Mouse (Mus musculus) adrenal gland, adult (tissue): Measurements from ENCODE around the gene Prmt1.
"Not testable (repeated sequence)": the region's sequence is repeated elsewhere in the genome, so short reads cannot be mapped to it uniquely, and the experiment has no call there.

Experiments used
- DNase-seq, 2 experiments: peaks; one replicate each; pipeline ENCODE4 v3.0.0; 2022 to 2023; ENCODE audit warnings: low spot score in 1 of 2; ENCODE audit not compliant: inconsistent age in 2 of 2

Gene Prmt1

DNA sequence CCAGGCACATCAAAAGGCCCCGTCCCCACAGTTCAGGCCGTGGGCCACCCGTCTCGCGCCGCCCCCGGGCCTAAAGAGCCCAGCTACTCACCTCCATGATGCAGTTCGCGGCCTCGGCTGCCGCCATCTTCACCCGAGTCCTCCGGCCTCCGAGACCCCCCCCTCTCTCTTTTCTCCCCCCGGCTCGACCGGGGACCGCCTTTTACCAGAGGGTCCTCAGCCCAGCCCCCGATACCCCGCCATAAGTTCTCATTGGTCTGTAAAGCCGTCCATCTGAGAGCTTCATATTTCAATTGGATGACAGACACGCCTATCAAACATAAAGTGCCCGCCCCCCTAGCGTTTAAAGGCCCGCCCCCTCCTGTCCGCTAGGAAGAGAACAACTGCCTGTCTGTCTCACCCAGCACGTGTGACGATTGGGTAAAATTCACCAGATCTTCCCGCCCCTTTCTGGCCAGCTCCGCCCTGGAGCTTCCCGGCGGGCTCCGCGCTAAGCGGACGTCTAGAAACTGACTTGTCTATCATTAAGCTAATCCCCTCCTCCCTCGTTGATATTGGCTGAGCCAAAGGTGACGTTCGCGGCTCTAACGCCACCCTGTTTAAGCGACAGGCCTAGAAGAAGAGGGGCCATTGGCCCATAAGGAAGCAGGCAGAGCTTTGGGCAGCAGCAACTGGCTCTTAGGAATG is at the start of gene Prmt1:
Gene Prmt1 (minus strand): TSS at position 377 of the 687 bp plus-strand sequence.
- peak; percentile 99 to 100 for DNase-seq

GRCm38 (mm10) chr7:45035631-45036030 is 49.3 kb upstream of the Prmt1 start:
- no peak for DNase-seq

DNA sequence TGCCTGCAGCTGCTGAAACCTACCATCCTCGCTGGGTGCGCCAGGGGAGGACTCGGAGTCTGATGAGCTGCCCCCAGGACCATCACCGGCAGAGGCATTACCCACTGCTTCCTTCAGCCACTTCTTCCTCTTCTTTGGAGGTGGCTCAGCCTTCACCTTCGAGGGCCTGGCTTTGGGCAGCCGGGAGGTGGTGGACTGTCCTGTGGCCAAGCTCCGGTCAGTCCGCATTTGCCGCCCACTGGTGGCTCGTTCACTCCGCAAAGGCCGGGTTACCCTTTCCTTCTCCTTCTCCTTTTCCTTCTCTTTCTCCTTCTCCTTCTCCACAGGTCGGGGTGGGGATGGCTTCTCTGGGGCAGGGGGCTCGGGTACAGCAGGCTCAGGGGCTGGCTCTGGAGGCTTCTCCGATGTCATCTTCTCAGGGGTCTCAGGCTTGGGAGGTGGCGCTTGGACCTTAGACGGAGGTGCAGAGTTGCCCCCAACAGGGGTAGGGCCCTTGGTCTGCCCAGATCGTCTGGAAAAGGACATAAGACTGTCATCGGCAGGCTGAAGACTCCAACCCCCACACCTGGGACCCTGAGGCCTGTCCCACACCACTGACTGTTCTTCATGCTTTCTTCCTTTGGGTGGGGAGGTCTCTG is 47.5 kb upstream of the Prmt1 start:
- no peak for DNase-seq

DNA sequence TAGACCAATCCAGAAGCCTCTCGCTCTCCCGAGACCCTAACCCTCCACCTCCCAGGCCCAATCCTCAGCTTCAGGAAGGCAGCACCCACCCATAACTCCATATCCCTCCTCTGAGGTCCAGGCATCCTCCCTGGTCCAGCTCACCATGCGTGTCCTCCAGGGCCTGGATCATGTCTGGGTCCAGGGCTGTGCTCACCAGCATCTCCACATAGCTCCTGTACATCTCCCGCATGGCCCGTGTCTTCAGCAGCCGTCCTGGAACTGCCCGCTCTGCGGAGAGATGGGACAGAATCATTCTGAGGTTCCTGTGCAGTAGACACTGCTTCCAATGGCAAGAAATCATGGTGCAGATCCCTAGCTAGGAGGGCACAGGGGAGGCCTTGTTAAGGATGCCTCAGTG is 44.5 kb upstream of the Prmt1 start:
- no peak for DNase-seq

DNA sequence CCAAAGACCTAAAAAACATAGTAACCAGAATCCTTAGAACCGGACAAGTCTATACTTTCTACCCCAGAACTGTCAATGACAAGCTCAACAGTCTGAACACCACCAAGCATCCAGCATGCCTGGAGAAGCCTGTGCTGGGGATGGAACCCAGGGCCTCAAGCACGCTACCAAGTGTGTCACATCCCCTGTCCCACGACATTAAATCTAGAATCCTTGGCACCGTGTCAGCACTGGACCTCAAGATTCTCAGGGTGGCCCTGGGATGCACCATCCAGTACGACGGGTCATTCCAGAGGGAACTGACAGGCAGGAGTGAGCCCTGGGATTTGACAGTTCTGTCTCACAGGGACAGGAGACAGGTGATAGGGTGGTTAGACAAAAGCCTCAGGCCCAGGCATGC is 43.6 kb upstream of the Prmt1 start:
- DNase-seq, result no peak

GRCm38 (mm10) chr7:45028351-45028750 is 42.0 kb upstream of the Prmt1 start:
- no peak for DNase-seq

GRCm38 (mm10) chr7:45027761-45028160 is 41.4 kb upstream of the Prmt1 start:
- DNase-seq, result no peak

GRCm38 (mm10) chr7:45026256-45026655 is 39.9 kb upstream of the Prmt1 start:
- no peak for DNase-seq

DNA sequence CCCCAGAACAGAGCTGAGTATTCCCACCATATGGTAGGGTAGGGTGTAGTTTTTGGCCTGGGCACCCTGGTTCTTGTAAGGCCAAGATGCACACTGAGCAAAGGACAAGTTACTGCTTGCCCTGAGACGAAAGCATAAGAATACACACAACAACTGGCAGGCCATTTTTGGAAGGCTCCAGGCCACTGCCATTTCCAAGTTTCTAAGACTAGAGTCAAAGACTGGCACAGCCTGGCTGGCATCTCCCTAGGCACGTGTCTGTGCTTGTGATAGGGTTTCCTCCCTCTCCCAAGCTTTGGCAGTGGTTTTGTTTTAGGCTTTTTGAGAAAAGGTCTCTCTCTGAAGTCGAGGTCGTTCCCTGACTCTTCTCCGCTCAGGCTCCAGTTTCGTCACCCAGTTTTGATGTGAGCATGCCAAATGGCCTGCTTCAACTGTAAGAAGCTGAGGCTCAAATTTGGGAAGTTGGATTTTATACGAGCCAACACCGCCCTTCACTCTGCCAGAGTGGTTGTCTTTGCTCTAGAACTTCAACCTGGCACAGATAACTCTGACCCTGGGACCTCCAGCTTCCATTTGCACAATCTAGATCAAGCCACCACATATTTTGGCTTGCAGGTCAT is 39.3 kb upstream of the Prmt1 start:
- peak; percentile 76 to 91 for DNase-seq

DNA sequence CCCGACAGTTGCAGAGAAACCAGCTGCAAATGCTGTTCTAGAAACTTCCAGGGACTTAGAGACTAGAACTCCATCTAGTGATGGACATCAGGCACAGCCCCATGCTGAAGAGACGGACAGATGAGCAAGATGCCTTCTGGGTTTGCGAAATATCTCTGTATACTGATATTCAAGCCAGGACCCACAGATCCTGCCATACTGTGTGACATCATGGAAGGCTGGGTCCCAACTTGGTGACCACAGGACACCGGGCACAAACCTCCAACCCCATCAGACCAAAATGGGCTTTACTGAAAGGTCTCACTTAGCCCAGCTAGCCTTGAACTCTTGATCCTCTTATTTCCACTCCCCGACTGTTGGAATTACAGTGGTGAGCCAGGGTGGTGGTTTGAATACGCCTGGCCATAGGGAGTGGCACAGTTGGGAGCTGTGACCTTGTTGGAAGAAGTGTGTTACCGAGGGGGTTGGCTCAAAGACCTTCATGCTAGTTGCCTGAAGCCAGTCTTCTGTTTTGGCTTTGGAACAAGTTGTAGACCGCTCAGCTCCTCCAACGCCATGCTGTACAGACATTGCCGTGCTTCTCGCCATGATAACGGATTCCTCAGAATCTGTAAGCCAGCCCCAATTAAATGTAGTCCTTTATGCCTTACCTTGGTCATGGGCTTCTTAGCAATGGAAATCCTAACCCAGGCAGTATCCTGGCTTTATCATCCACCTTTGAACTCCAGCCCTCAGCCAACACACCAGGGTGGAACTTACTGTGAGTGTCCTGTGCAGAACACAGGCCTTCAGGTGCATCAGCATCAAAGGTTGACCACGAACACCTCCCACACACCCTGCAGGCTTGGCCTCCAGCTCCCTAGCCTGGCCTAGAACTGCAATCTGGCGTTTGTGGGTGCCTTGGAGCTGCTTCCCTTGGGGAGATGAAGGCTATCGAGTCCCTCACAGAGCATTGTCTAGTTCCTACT is 38.2 kb upstream of the Prmt1 start:
- DNase-seq, result peak in 1 of 2 experiments; percentile 74

DNA sequence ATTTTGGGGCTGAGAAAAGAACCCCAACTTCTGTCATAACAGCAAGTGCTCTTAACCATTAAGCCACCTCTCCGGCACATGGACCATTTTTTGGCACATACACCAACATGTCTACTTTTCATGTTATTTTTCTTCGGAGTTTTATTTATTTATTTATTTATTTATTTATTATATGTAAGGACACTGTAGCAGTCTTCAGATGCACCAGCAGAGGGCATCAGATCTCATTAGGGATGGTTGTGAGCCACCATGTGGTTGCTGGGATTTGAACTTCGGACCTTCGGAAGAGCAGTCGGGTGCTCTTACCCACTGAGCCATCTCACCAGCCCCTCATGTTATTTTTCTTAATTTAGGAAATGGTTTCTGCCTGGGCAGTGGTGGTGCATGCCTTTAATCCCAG is 37.3 kb upstream of the Prmt1 start:
- DNase-seq, result not testable (repeated sequence)

DNA sequence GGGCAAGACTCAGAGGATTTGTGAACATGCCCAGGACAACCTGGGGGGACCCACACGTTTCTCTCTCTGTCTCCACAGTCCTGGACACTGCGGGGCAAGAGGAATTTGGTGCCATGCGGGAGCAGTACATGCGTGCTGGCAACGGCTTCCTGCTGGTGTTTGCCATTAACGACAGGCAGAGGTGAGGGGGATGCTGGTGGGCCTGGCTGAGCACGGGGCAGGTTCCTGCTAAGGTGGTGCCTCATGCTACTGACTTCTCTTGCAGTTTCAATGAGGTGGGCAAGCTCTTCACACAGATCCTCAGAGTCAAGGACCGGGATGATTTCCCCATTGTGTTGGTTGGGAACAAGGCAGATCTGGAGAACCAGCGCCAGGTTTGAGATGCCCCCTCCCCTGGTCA is 33.9 kb upstream of the Prmt1 start:
- DNase-seq, result peak in 1 of 2 experiments; percentile 50

GRCm38 (mm10) chr7:45019031-45019571 is 32.7 kb upstream of the Prmt1 start:
- peak; percentile 81 to 90 for DNase-seq

- peak; percentile 96 to 98 for DNase-seq
Measured at GRCm38 (mm10) chr7:45017242-45018061, 31.1 kb upstream of the Prmt1 start, which contains the start of gene Rras. Gene Rras (plus strand): TSS chr7:45017961.

GRCm38 (mm10) chr7:45016761-45017160 is 30.4 kb upstream of the Prmt1 start:
- DNase-seq, result no peak

GRCm38 (mm10) chr7:45015957-45016612 is 29.7 kb upstream of the Prmt1 start, which contains the start of gene Scaf1:
Gene Scaf1 (minus strand): TSS chr7:45016363.
- DNase-seq, result peak; percentile 100

DNA sequence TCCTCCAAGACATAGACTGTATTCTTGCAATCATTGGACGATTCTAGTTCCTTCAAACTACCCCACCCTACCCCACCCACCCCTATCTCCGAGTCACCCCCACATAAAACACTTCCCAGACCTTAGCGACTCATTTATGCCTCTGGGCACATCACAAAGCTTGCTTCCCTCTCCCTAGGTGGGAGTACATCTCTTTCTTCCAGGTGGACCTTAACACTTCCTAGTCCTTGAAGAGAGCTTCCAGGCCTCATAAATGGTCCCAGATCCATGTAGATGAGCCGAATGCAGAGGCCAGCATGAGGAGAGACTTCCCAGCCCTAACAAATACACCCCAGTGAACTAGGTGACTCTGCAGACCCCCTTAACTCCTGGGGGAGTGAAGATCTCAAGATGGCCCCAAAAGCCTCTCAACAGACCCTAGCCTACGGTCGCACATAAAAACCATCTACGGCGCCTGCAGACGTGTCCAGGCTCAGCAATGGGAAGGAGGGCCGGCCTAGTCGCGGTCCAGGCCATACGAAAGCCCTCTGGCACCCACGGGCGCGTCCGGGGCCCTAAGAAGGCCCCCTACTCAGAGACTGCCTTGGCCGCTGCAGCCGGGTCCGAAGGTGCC is 29.1 kb upstream of the Prmt1 start:
- no peak for DNase-seq

DNA sequence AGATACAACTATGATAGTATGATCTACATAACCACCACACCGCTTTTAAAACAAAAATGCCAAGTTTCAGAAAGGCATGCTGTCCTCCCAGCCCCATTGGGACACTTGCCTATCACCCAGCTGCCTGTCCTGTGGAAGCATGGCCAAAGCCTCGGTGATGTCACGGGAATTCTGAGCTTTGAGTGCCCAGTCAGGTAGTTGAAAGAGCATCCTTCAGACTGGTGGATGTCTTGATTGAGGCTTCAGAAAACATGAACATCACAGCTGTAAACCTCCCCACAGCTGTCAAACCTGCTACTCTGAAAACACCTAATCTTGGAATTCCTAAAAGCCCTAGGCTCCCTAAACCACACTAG is 27.7 kb upstream of the Prmt1 start:
- DNase-seq, result no peak
